Comparison of ENCODE assay signal across 8 mouse cellular contexts in genomic region chr1:190761786-190762185, GRCm38 (mm10).
DNase-seq lines count a peak whose midpoint lies in the region; ATAC-seq and TF ChIP-seq lines count a peak whose summit lies in the region.

No protein-coding gene starts in this region.

- no peaks in the 10 kb centered on the region for H3K36me3 ChIP-seq in hindbrain, embryonic 11.5 days (ENCODE audit: control insufficient read depth, insufficient read depth, low read length)
- H3K36me3 ChIP-seq in hindbrain, embryonic 13.5 days: no peaks in the 10 kb centered on the region
- no peaks in the 10 kb centered on the region for H3K36me3 ChIP-seq in neural tube, embryonic 15.5 days

- H3K27me3 ChIP-seq in cerebellum, adult 2 months (ENCODE audit: control insufficient read depth, insufficient read depth, low read length): no peaks in the 10 kb centered on the region
- no peaks in the 10 kb centered on the region for H3K27me3 ChIP-seq in hindbrain, embryonic 11.5 days (ENCODE audit: control insufficient read depth, insufficient read depth, low read length)
- H3K27me3 ChIP-seq in hindbrain, embryonic 13.5 days: no peaks in the 10 kb centered on the region
- H3K27me3 ChIP-seq in neural tube, embryonic 15.5 days (replicated peaks): 0 out of 2 replicates have a peak, but pooled peaks cover 6% of the 10 kb centered on the region

- TF ChIP-seq CTCF in cerebellum, adult 2 months (IDR thresholded peaks at IDR 0.05; ENCODE audit: borderline replicate concordance, insufficient read depth, low read depth, low read length): peak; percentile 33; the same call in 1 of the 2 replicates

- no peak overlapping the region for H3K9ac ChIP-seq in hindbrain, embryonic 11.5 days (ENCODE audit: low read depth, low read length)
- H3K9ac ChIP-seq in hindbrain, embryonic 13.5 days: no peak overlapping the region
- no peak overlapping the region for H3K9ac ChIP-seq in neural tube, embryonic 15.5 days (replicated peaks)

- no peak overlapping the region for H3K4me2 ChIP-seq in hindbrain, embryonic 11.5 days (replicated peaks; ENCODE audit: low read depth, low read length)
- no peak overlapping the region for H3K4me2 ChIP-seq in hindbrain, embryonic 13.5 days
- no peak overlapping the region for H3K4me2 ChIP-seq in neural tube, embryonic 15.5 days

- DNase-seq in cerebellum, adult 2 months: no peak
- peak; percentile 19 for DNase-seq in hindbrain, embryonic 11.5 days (ENCODE audit: low spot score)
- DNase-seq in neural tube, embryonic 10.5 days (ENCODE audit: extremely low spot score, low spot score): peak; percentile 21
- peak; percentile 67 for DNase-seq in retina, postnatal 1 day

- H3K4me3 ChIP-seq in cerebellum, adult 2 months (replicated peaks; ENCODE audit: insufficient read depth, low read depth, low read length): no peak overlapping the region
- no peak overlapping the region for H3K4me3 ChIP-seq in hindbrain, embryonic 11.5 days (ENCODE audit: low read depth, low read length)
- H3K4me3 ChIP-seq in hindbrain, embryonic 13.5 days: no peak overlapping the region
- no peak overlapping the region for H3K4me3 ChIP-seq in neural tube, embryonic 15.5 days (replicated peaks)

- no peak overlapping the region for H3K27ac ChIP-seq in cerebellum, adult 2 months (ENCODE audit: insufficient read depth, low read length)
- no peak overlapping the region for H3K27ac ChIP-seq in hindbrain, embryonic 11.5 days (ENCODE audit: low read depth, low read length)
- H3K27ac ChIP-seq in hindbrain, embryonic 13.5 days: no peak overlapping the region
- no peak overlapping the region for H3K27ac ChIP-seq in neural tube, embryonic 15.5 days (replicated peaks)

- H3K9me3 ChIP-seq in hindbrain, embryonic 11.5 days (ENCODE audit: control insufficient read depth, low read length): no peaks in the 10 kb centered on the region
- H3K9me3 ChIP-seq in hindbrain, embryonic 13.5 days: no peaks in the 10 kb centered on the region
- no peaks in the 10 kb centered on the region for H3K9me3 ChIP-seq in neural tube, embryonic 15.5 days (replicated peaks)

- WGBS in cerebellum, adult 2 months: 32% methylated on average over 5 of the region's 5 CpGs
- WGBS in hindbrain, embryonic 11.5 days: 36% methylated on average over 4 of the region's 5 CpGs
- WGBS in hindbrain, embryonic 13.5 days: 34% methylated on average over 5 of the region's 5 CpGs
- 46% methylated on average over 5 of the region's 5 CpGs for WGBS in neural tube, embryonic 15.5 days

- no peak for TF ChIP-seq POLR2A in cerebellum, adult 2 months (IDR thresholded peaks at IDR 0.05; ENCODE audit: borderline replicate concordance, insufficient read depth, low read length)

- no peak for ATAC-seq in cerebellum, adult (ENCODE audit: insufficient number of reproducible peaks, low FRiP score, low TSS enrichment)
- no peak for ATAC-seq in hindbrain, embryonic 11.5 days (ENCODE audit: low FRiP score)
- no peak for ATAC-seq in hindbrain, embryonic 13.5 days (ENCODE audit: low FRiP score)
- ATAC-seq in neural tube, embryonic 15.5 days (ENCODE audit: low FRiP score): no peak
- ATAC-seq in CD4-positive, CD25-positive, alpha-beta regulatory T cell, adult 4 months: no peak

- H3K4me1 ChIP-seq in cerebellum, adult 2 months (ENCODE audit: control insufficient read depth, insufficient read depth, low read length): no peaks in the 10 kb centered on the region
- H3K4me1 ChIP-seq in hindbrain, embryonic 11.5 days (replicated peaks; ENCODE audit: control insufficient read depth, insufficient read depth, low read length): no peaks in the 10 kb centered on the region
- peaks cover 20% of the 10 kb centered on the region for H3K4me1 ChIP-seq in hindbrain, embryonic 13.5 days (replicated peaks)
- 0 out of 2 replicates have a peak, but pooled peaks cover 7% of the 10 kb centered on the region for H3K4me1 ChIP-seq in neural tube, embryonic 15.5 days

Comparison
In these comparisons a context has a peak if more than half of its experiments do, and no peak if none do; other contexts are left out.
1. DNase-seq: peak in hindbrain, embryonic 11.5 days (single experiment), neural tube, embryonic 10.5 days (single experiment) and retina, postnatal 1 day (single experiment); none in cerebellum, adult 2 months (0 of 2).